Mouse (Mus musculus): ENCODE data around the gene Nfkbia. TPM values are rescaled to one million over a fixed set of nuclear protein-coding genes. Genes with fewer than 3 reads are reported as not detected.

Gene Nfkbia
- polyA plus RNA-seq, 1 experiment from 2014 or later: 70.4 TPM

GRCm38 (mm10) chr12:55465401-55465983, 27.0 kb downstream of the Nfkbia start:
- ATAC-seq (ENCODE audit: insufficient number of reproducible peaks, low FRiP score, low TSS enrichment, low read depth) (no peak), DNase-seq (ENCODE audit: low spot score) (no peak)
- H3K27ac ChIP-seq (replicated peaks; ENCODE audit: low read depth, low read length): no peak overlapping the region
- no peak overlapping the region for H3K4me2 ChIP-seq (ENCODE audit: low read depth, severe bottlenecking)
- H3K4me1 ChIP-seq (ENCODE audit: control insufficient read depth, insufficient read depth, low read length): peaks cover 19% of the 10 kb centered on the region; the same call in 1 of the 2 replicates
- 86% methylated on average over 17 of the region's 17 CpGs for WGBS
- H3K27me3 ChIP-seq (ENCODE audit: control insufficient read depth, insufficient read depth, low read length): no peaks in the 10 kb centered on the region
- no peak overlapping the region for H3K4me3 ChIP-seq (ENCODE audit: low read depth, low read length)
- H3K9me3 ChIP-seq (ENCODE audit: control insufficient read depth, low read length): no peaks in the 10 kb centered on the region
- no peak overlapping the region for H3K9ac ChIP-seq (ENCODE audit: low read length)
- H3K36me3 ChIP-seq (ENCODE audit: control insufficient read depth, insufficient read depth, low read length): no peaks in the 10 kb centered on the region

- no peak overlapping the region for H3K4me2 ChIP-seq (ENCODE audit: low read depth, severe bottlenecking)
- 88% methylated on average over 14 of the region's 14 CpGs for WGBS
- ATAC-seq (ENCODE audit: insufficient number of reproducible peaks, low FRiP score, low TSS enrichment, low read depth): no peak
- no peaks in the 10 kb centered on the region for H3K27me3 ChIP-seq (ENCODE audit: control insufficient read depth, insufficient read depth, low read length)
- H3K27ac ChIP-seq (replicated peaks; ENCODE audit: low read depth, low read length): no peak overlapping the region
- no peak overlapping the region for H3K9ac ChIP-seq (ENCODE audit: low read length)
- H3K36me3 ChIP-seq (ENCODE audit: control insufficient read depth, insufficient read depth, low read length): no peaks in the 10 kb centered on the region
- DNase-seq (ENCODE audit: low spot score): no peak
- H3K4me3 ChIP-seq (ENCODE audit: low read depth, low read length): no peak overlapping the region
- no peaks in the 10 kb centered on the region for H3K9me3 ChIP-seq (ENCODE audit: control insufficient read depth, low read length)
- H3K4me1 ChIP-seq (ENCODE audit: control insufficient read depth, insufficient read depth, low read length): peaks cover 15% of the 10 kb centered on the region; the same call in 1 of the 2 replicates
Measured at GRCm38 (mm10) chr12:55464846-55465361, 27.5 kb downstream of the Nfkbia start.

GRCm38 (mm10) chr12:55463992-55464845, 28.2 kb downstream of the Nfkbia start:
- 43% methylated on average over 16 of the region's 16 CpGs for WGBS
- Histone ChIP-seq H3K4me2 (ENCODE audit: low read depth, severe bottlenecking) (no peak overlapping the region), H3K27ac (replicated peaks; ENCODE audit: low read depth, low read length) (peak overlapping the region; percentile 5; the same call in 1 of the 2 replicates), H3K36me3 (ENCODE audit: control insufficient read depth, insufficient read depth, low read length) (no peaks in the 10 kb centered on the region), H3K9ac (ENCODE audit: low read length) (no peak overlapping the region), H3K4me3 (ENCODE audit: low read depth, low read length) (no peak overlapping the region), H3K27me3 (ENCODE audit: control insufficient read depth, insufficient read depth, low read length) (no peaks in the 10 kb centered on the region), H3K4me1 (ENCODE audit: control insufficient read depth, insufficient read depth, low read length) (peaks cover 15% of the 10 kb centered on the region; the same call in 1 of the 2 replicates), H3K9me3 (ENCODE audit: control insufficient read depth, low read length) (no peaks in the 10 kb centered on the region)
- peak; percentile 58 for DNase-seq (ENCODE audit: low spot score)
- ATAC-seq (ENCODE audit: insufficient number of reproducible peaks, low FRiP score, low TSS enrichment, low read depth): peak; percentile 61; the same call in 1 of the 2 replicates

GRCm38 (mm10) chr12:55463087-55463486, 29.4 kb downstream of the Nfkbia start:
- Histone ChIP-seq H3K9me3 (ENCODE audit: control insufficient read depth, low read length) (no peaks in the 10 kb centered on the region), H3K4me3 (ENCODE audit: low read depth, low read length) (no peak overlapping the region), H3K4me1 (ENCODE audit: control insufficient read depth, insufficient read depth, low read length) (peaks cover 15% of the 10 kb centered on the region; the same call in 1 of the 2 replicates), H3K27ac (replicated peaks; ENCODE audit: low read depth, low read length) (no peak overlapping the region), H3K27me3 (ENCODE audit: control insufficient read depth, insufficient read depth, low read length) (no peaks in the 10 kb centered on the region), H3K36me3 (ENCODE audit: control insufficient read depth, insufficient read depth, low read length) (no peaks in the 10 kb centered on the region), H3K9ac (ENCODE audit: low read length) (no peak overlapping the region), H3K4me2 (ENCODE audit: low read depth, severe bottlenecking) (no peak overlapping the region)
- ATAC-seq (ENCODE audit: insufficient number of reproducible peaks, low FRiP score, low TSS enrichment, low read depth): no peak
- 60% methylated on average over 5 of the region's 5 CpGs for WGBS
- no peak for DNase-seq (ENCODE audit: low spot score)

GRCm38 (mm10) chr12:55462456-55462855, 30.0 kb downstream of the Nfkbia start:
- DNase-seq (ENCODE audit: low spot score) (no peak), ATAC-seq (ENCODE audit: insufficient number of reproducible peaks, low FRiP score, low TSS enrichment, low read depth) (no peak)
- 76% methylated on average over 6 of the region's 6 CpGs for WGBS
- Histone ChIP-seq H3K36me3 (ENCODE audit: control insufficient read depth, insufficient read depth, low read length) (no peaks in the 10 kb centered on the region), H3K27me3 (ENCODE audit: control insufficient read depth, insufficient read depth, low read length) (no peaks in the 10 kb centered on the region), H3K27ac (replicated peaks; ENCODE audit: low read depth, low read length) (no peak overlapping the region), H3K9me3 (ENCODE audit: control insufficient read depth, low read length) (no peaks in the 10 kb centered on the region), H3K4me1 (ENCODE audit: control insufficient read depth, insufficient read depth, low read length) (peaks cover 15% of the 10 kb centered on the region; the same call in 1 of the 2 replicates), H3K4me3 (ENCODE audit: low read depth, low read length) (no peak overlapping the region), H3K9ac (ENCODE audit: low read length) (no peak overlapping the region), H3K4me2 (ENCODE audit: low read depth, severe bottlenecking) (no peak overlapping the region)

- H3K9ac ChIP-seq (ENCODE audit: low read length): no peak overlapping the region; the same call in 1 of the 2 replicates
- 79% methylated on average over 6 of the region's 6 CpGs for WGBS
- H3K4me3 ChIP-seq (ENCODE audit: low read depth, low read length): no peak overlapping the region
- no peaks in the 10 kb centered on the region for H3K36me3 ChIP-seq (ENCODE audit: control insufficient read depth, insufficient read depth, low read length)
- no peaks in the 10 kb centered on the region for H3K27me3 ChIP-seq (ENCODE audit: control insufficient read depth, insufficient read depth, low read length)
- peaks cover 15% of the 10 kb centered on the region; the same call in 1 of the 2 replicates for H3K4me1 ChIP-seq (ENCODE audit: control insufficient read depth, insufficient read depth, low read length)
- DNase-seq (ENCODE audit: low spot score) (no peak), ATAC-seq (ENCODE audit: insufficient number of reproducible peaks, low FRiP score, low TSS enrichment, low read depth) (peak; percentile 36; the same call in 1 of the 2 replicates)
- no peaks in the 10 kb centered on the region for H3K9me3 ChIP-seq (ENCODE audit: control insufficient read depth, low read length)
- H3K4me2 ChIP-seq (ENCODE audit: low read depth, severe bottlenecking): no peak overlapping the region
- peak overlapping the region; percentile 56; the same call in 1 of the 2 replicates for H3K27ac ChIP-seq (replicated peaks; ENCODE audit: low read depth, low read length)
Measured at GRCm38 (mm10) chr12:55461767-55462166, 30.7 kb downstream of the Nfkbia start.

GRCm38 (mm10) chr12:55460900-55461299, 31.5 kb downstream of the Nfkbia start:
- Histone ChIP-seq H3K4me2 (ENCODE audit: low read depth, severe bottlenecking) (no peak overlapping the region), H3K27ac (replicated peaks; ENCODE audit: low read depth, low read length) (no peak overlapping the region; the same call in 1 of the 2 replicates), H3K9me3 (ENCODE audit: control insufficient read depth, low read length) (no peaks in the 10 kb centered on the region), H3K9ac (ENCODE audit: low read length) (no peak overlapping the region), H3K4me3 (ENCODE audit: low read depth, low read length) (no peak overlapping the region), H3K4me1 (ENCODE audit: control insufficient read depth, insufficient read depth, low read length) (peaks cover 15% of the 10 kb centered on the region; the same call in 1 of the 2 replicates), H3K36me3 (ENCODE audit: control insufficient read depth, insufficient read depth, low read length) (no peaks in the 10 kb centered on the region), H3K27me3 (ENCODE audit: control insufficient read depth, insufficient read depth, low read length) (no peaks in the 10 kb centered on the region)
- DNase-seq (ENCODE audit: low spot score) (no peak), ATAC-seq (ENCODE audit: insufficient number of reproducible peaks, low FRiP score, low TSS enrichment, low read depth) (no peak)
- 73% methylated on average over 4 of the region's 4 CpGs for WGBS

GRCm38 (mm10) chr12:55459739-55460138, 32.7 kb downstream of the Nfkbia start:
- WGBS: 92% methylated on average over 8 of the region's 8 CpGs
- Histone ChIP-seq H3K9ac (ENCODE audit: low read length) (no peak overlapping the region), H3K4me2 (ENCODE audit: low read depth, severe bottlenecking) (no peak overlapping the region), H3K9me3 (ENCODE audit: control insufficient read depth, low read length) (no peaks in the 10 kb centered on the region), H3K4me1 (ENCODE audit: control insufficient read depth, insufficient read depth, low read length) (peaks cover 13% of the 10 kb centered on the region; the same call in 1 of the 2 replicates), H3K36me3 (ENCODE audit: control insufficient read depth, insufficient read depth, low read length) (no peaks in the 10 kb centered on the region), H3K4me3 (ENCODE audit: low read depth, low read length) (no peak overlapping the region), H3K27me3 (ENCODE audit: control insufficient read depth, insufficient read depth, low read length) (no peaks in the 10 kb centered on the region), H3K27ac (replicated peaks; ENCODE audit: low read depth, low read length) (no peak overlapping the region)
- DNase-seq (ENCODE audit: low spot score) (no peak), ATAC-seq (ENCODE audit: insufficient number of reproducible peaks, low FRiP score, low TSS enrichment, low read depth) (no peak)
